Mouse (Mus musculus) skeletal muscle tissue, adult 2 months (tissue): Measurements from ENCODE around the gene Nanos3.

Experiments
- DNase-seq: peaks from one replicate; pipeline ENCODE4 v3.0.0-alpha.2; 2012; ENCODE audit warnings: low read depth, low spot score

Gene Nanos3

DNA sequence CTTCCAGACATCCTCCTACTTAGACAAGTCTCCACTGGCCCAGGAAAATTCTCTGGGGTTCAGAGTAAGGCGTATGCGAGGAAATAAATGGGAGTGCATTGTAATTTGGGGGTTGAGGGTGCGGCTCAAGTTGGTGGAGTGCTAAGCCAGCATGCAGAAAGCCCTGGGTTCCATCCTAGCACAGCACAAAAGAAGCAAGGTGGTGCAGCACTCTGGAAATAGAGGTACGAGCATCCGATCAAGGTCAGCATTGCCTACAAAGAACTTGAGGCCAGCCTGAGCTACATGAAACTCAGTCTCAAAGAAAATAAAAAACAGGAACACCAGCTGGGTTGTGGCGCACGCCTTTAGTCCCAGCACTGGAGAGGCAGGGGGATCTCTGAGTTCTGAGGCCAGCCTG is at the start of gene Nanos3:
Gene Nanos3, minus strand, starts transcription at position 101 of the 400 bp plus-strand sequence.
- no peak for DNase-seq

DNA sequence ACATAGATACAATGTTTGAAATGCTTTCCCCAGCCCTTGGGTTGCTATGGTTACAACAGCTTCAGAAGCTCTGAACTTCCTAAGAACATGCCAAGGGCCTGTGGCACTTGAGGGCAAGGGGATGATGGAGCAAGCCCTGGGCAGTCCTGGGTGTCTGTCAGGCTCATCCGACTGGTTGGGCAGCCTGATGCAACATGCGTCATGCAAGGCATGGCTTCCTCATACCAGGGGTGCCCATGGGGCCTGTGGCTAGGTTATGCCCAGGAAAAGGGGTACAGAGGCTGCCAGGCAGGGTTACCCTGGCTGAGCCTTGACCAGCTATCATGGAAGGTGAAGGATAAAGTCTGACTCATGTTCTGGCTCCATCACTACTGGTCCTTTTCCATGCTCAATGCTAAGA is 48.0 kb upstream of the Nanos3 start:
- DNase-seq, result no peak

DNA sequence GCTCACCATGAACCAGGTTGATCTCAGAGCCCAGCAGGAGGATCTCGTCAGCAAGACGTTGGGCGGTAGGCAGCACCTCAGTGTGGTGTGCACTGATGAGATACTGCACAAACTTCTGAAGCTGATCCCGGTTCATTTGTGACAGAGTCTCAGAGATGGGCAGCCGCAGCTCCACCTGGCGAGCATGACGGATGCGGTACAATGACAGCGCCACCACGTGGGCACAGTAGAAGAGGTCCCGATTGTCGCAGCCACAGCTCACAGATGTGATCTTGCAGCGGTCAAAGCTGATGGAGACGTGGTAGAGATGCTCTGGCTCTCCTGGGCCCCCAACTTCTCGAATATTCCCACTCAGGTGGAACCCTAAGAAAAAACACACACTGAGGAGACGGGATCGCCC is 45.7 kb upstream of the Nanos3 start:
- no peak for DNase-seq

- DNase-seq, result no peak
Observed at GRCm38 (mm10) chr8:84223322-84224029, 38.5 kb upstream of the Nanos3 start.

DNA sequence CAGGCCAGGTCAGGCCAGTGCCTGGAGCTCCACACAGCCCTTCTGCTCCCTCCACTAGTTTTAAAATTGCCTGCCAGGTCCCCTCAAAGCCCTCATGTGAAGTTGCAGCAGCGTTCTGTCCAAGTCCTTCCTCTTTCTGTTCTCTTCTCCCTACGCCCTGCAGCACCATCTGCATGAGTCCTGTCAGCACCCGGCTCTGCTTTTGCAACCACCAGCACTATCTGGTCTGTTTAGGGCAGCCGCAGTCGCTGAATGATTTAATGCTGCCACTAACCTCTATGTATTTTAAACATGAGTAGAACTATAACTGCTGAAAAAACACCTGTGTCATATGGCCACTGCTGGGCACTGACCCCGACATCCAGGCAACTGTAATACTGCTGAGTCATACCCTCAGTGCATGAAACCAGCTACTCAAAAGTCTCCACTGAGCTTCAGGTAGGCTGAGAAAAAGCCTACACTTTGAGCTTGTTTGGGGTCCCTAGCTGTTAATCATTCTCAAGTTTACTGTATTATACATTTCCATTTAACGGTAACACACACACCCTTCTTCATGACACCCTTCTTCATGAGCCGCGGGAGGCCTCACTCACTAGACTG is 37.6 kb upstream of the Nanos3 start:
- no peak for DNase-seq

DNA sequence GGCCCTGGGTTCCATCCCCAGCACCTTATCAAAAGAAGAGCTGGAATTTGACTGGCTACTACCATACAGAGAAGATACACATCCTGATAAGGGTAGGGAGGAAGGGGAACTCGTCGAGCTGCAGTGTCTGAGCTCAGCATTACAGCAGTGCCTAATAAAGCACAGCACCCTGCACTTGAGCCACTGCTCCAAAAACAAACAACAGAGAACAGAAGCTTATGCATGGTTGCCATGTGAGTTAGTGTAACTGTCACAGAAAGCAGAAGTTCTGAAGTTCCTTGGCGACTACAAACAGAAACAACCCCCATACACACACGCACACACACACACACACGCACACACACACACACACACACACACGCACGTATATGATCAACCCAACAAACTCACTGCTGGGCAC is 35.1 kb upstream of the Nanos3 start:
- no peak for DNase-seq

- DNase-seq, result no peak
Observed at GRCm38 (mm10) chr8:84218143-84218542, 33.1 kb upstream of the Nanos3 start.

- no peak for DNase-seq
Observed at GRCm38 (mm10) chr8:84217206-84217605, 32.2 kb upstream of the Nanos3 start.

- no peak for DNase-seq
Observed at GRCm38 (mm10) chr8:84213277-84213676, 28.3 kb upstream of the Nanos3 start.

DNA sequence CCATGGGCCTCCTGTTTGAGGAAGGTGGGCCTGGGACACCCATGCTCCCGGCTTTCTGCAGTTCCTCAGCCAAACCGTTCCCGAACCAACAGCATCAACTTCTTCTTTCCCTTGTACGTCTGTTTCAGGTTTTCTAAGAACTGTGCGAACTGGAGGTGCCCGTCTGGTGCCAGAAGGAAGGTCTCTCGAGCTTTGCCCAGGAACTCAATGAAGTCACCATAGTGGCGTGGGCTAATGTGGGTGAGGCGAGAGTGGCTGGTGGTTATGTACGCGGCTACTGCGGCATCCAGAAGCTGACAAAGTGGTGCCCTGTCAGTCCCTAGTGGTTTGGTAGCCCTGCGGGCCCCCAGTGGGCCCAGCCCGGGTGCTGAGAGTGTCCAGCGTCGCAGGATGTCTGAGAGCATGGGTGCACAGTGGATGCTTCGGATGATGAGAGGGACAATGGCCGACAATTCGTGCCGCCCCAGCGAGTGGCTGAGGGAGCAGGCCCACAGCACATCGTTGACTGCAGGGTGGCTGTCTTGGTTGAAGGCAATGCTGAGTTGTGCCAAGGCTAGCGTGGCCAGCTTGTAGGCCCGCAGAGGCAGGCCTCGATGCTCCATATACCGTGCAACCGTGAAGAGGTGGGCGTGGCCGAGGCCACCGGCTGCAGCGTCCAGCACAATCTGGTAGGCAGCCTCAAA is 27.0 kb upstream of the Nanos3 start:
- DNase-seq, result no peak

- DNase-seq, result no peak
Observed at GRCm38 (mm10) chr8:84211202-84211601, 26.2 kb upstream of the Nanos3 start.

- DNase-seq, result no peak
Observed at GRCm38 (mm10) chr8:84210167-84210791, 25.3 kb upstream of the Nanos3 start.

DNA sequence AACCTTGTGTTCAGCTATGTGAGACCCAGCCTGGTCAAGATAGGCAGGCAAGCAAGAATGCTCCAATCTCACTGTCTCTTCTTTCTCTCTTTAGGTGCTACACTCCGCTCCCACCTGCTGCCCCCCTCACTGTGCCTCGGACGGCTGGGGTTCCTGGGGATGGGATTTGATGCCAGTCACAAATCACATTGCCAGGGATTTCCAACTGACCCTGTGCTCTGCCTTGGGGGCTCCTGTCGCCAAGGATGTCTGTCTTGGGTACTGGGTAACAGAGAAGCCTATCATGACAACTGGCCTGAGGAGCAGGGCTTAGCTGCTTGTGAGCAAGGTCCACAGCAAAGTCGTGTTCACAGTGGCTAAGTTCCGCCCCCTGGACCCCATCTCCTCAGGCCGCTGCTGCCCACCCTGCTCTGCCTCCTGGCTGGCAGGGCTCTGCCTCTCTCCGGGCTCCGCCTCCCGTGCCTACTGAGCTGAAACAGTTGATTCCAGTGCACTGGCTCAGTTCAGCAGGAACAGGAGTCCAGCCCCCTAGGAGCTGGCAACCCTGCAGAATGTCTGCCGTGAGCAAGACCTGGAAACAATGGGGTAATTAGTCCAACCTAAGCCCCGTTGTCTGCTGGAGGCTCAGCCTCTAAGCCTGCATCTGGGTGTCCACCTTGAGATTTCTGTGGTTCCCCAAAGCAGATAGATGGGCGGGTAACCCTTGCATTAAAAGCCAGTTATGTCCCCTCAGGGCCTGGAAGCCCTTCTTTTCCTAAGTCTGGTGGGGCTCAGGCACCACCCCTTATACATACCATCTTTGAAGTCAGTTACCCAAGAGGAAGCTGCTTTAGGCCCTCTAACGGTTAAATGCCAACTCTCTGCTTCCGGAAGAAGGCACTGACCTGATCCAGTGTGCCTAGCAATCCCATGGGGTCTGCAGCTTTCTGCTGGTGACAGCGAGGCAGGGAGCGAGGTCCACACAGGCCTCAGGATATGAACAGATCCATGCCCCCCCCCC is 23.7 kb upstream of the Nanos3 start:
- no peak for DNase-seq

- no peak for DNase-seq
Observed at GRCm38 (mm10) chr8:84207811-84208210, 22.8 kb upstream of the Nanos3 start.

- no peak for DNase-seq
Observed at GRCm38 (mm10) chr8:84206666-84207065, 21.6 kb upstream of the Nanos3 start.

- no peak for DNase-seq
Observed at GRCm38 (mm10) chr8:84205073-84205472, 20.1 kb upstream of the Nanos3 start.

- peak; percentile 84 for DNase-seq
Observed at GRCm38 (mm10) chr8:84203975-84204772, 19.2 kb upstream of the Nanos3 start.

GRCm38 (mm10) chr8:84202938-84203917 is 18.2 kb upstream of the Nanos3 start:
- DNase-seq, result peak; percentile 83

- no peak for DNase-seq
Observed at GRCm38 (mm10) chr8:84202466-84202865, 17.4 kb upstream of the Nanos3 start.
